Mouse (Mus musculus) cerebellum, adult 2 months (tissue): ENCODE results near the gene Ubtd2. TPM values are rescaled to one million over a fixed set of nuclear protein-coding genes. Genes with fewer than 3 reads are reported as not detected.
A peak's percentile ranks its signal among the peaks of the same experiment; 100 is the strongest.

Experiments used
- DNase-seq, 2 experiments: peaks; one replicate each; pipeline ENCODE4 v3.0.0; 2021
- H3K27ac ChIP-seq: fragments of 200-500 bp; 2 replicates; pipeline ENCODE4 v1.5.1; 2012; ENCODE audit warnings: low read length, control low read depth, inconsistent platforms; ENCODE audit not compliant: insufficient read depth
- H3K27me3 ChIP-seq: fragments of 200-500 bp; 2 replicates; pipeline ENCODE4 v1.6.1; 2012; ENCODE audit warnings: inconsistent platforms, mild to moderate bottlenecking, low read length, moderate library complexity; ENCODE audit not compliant: control insufficient read depth, insufficient read depth
- H3K4me1 ChIP-seq: fragments of 200-500 bp; 2 replicates; pipeline ENCODE4 v1.6.1; 2011; ENCODE audit warnings: low read length; ENCODE audit not compliant: control insufficient read depth, insufficient read depth
- H3K4me3 ChIP-seq: fragments of 200-500 bp; replicated peaks from 2 replicates; pipeline ENCODE3; 2011; ENCODE audit warnings: mild to moderate bottlenecking, low read depth, low read length, control low read depth; ENCODE audit not compliant: insufficient read depth
- CTCF ChIP-seq: fragments of 200-500 bp; IDR thresholded peaks from 2 replicates; pipeline ENCODE4 v1.5.1; 2011; ENCODE audit warnings: low read depth, mild to moderate bottlenecking, control low read depth, low read length, moderate library complexity, borderline replicate concordance; ENCODE audit not compliant: insufficient read depth
- POLR2A ChIP-seq: fragments of 200-500 bp; IDR thresholded peaks from 2 replicates; pipeline ENCODE4 v1.6.1; 2011; ENCODE audit warnings: low read length, control low read depth, borderline replicate concordance; ENCODE audit not compliant: insufficient read depth
- WGBS: fragments of 180-500 bp; shearing (Covaris S2); methylation state at CpG from one replicate; pipeline ENCODE4 v1.1.7; 2018; 5-methylcytosine and 5-hydroxymethylcytosine counted together
- polyA plus RNA-seq: library from polyadenylated mRNA; depleted of rRNA; stranded (reverse); fragments of >200 nt; gene quantifications from 2 replicates; pipeline ENCODE4 v1.2.3, GENCODE M21; 2012

The Ubtd2 gene
- polyA plus RNA-seq, 1 experiment: 26.4 TPM

DNA sequence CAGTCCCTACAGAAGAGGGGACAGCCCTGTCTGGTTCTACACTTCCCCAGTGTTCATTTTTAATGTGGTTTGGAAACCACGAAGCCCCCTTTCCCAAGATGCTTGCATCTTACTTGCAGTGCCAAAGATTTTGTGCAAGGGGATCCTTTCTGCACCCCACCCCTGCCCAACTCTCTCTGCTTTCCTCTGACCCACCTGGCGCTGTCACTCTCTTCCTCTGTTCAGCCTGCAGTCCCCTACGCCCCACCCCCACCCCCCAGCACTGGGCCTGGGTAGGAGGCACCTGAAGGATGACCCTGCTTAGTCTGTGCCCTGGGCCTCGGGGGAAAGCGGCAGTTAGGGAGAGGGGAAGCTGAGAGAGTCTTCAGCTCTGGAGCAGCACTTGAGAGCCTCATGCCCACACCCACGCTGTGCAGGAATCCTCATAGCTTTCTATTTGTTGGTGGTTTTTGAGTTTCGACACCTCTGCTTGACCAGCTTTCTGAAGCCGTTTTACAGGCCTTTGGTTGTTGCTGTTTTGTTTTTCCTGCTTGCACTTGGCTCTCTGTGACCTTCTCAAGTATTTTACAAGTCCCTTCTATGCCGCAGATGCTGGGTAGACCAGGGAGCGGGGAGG is 30.0 kb upstream of the Ubtd2 start:
- no peak overlapping the region for H3K27ac ChIP-seq
- no peak overlapping the region for H3K4me3 ChIP-seq
- 92% methylated on average over 10 of the region's 10 CpGs for WGBS
- no peak for DNase-seq
- no peaks in the 10 kb centered on the region for H3K27me3 ChIP-seq
- no peak for TF ChIP-seq POLR2A
- no peak for TF ChIP-seq CTCF
- peaks cover 9% of the 10 kb centered on the region for H3K4me1 ChIP-seq

DNA sequence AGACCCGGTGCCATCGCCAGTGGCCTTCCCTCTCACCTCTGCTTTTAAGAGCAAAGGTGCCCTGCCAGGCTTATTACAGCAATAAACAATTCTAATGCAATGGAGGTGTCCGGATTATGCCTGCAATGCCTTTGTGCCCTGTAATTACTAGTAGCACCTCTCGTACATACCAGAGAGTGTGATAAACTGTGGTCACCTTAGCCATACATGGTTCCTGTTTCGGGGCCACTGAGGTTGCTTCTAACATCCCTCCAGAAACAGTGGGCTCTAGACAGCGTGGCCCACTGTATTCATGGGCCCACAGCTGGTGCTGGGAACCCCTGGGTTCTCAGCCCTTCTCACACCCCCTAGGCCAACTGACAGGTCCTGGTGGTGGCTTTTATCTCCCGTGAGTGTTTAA is 27.6 kb upstream of the Ubtd2 start:
- Histone ChIP-seq H3K27ac (no peak overlapping the region), H3K4me3 (no peak overlapping the region), H3K4me1 (peaks cover 9% of the 10 kb centered on the region), H3K27me3 (no peaks in the 10 kb centered on the region)
- WGBS: 92% methylated on average over 7 of the region's 7 CpGs
- TF ChIP-seq POLR2A (no peak), CTCF (no peak)
- DNase-seq: no peak

DNA sequence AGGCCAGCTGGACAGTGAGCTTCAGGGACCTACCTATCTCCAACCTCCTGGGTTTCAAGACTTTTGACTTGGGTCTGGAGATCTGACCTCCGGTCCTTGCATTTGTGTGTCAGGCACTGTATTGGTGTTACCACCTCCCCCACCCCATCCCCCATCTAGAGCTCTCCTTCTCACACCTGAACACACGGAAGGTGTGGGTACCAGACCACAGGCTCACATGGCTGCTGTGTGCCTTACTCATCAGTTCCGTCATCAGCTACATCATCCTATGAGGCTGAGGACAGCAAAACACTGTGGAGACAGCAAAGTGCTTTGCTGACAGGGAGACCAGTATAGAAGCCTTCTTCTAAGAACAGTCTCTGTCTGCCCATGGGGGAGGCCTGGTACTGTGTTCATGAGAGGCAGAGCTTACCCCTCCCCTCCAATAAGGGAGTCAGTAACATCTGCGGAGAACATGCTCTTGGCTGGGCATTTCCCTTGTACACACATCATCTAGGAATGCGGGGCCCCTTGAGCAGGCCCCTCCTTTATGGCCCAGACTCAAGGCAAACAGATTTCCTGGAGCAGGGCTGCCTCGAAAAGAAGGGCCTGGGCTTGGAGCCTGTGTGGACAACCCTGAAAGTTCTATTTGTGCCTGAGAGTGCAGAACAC is 19.6 kb upstream of the Ubtd2 start:
- no peak for TF ChIP-seq POLR2A
- no peak for TF ChIP-seq CTCF
- Histone ChIP-seq H3K4me1 (no peaks in the 10 kb centered on the region), H3K27ac (no peak overlapping the region), H3K27me3 (no peaks in the 10 kb centered on the region), H3K4me3 (no peak overlapping the region)
- 61% methylated on average over 6 of the region's 6 CpGs for WGBS
- no peak for DNase-seq

DNA sequence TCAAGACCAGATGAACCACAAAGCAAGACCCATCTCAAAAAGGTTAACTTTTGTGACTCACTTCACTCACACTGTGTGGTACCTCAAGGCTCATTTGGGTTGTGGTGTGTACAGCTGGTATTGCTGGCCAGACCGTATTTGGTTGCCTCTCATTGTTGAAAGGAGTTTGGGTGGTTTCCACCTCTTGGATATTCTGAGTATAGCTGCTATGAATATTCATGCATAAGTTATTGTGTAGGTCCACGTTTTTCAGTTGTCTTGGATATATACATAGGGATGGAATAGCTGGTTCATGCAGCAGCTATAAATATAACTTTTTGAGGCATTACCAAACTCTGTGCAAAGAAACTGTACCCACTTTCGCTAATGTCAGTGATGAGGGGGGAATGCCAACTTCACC is 12.6 kb upstream of the Ubtd2 start:
- TF ChIP-seq POLR2A (no peak), CTCF (no peak)
- H3K4me3 ChIP-seq: no peak overlapping the region
- no peaks in the 10 kb centered on the region for H3K4me1 ChIP-seq
- no peak for DNase-seq
- H3K27me3 ChIP-seq: no peaks in the 10 kb centered on the region
- WGBS: 82% methylated on average over 3 of the region's 3 CpGs
- H3K27ac ChIP-seq: no peak overlapping the region

DNA sequence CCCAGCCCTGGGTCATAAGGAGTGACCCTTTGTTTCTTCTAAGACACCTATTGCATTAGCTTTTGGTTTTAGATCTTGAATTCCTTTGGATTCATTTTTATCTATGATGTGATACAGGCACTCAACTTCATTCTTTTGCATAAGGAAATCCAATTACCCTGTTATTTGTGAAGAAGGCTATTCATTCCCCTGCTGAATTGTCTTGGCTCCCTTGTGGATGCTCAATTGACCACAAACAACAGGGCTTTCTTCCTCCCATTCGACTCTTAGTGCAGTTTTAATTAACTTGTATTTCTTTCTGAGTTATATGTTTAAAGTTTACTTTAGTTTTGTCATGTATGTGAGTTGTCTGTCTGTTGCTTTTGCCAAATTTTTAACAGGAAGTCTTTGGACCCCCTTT is 10.9 kb upstream of the Ubtd2 start:
- Histone ChIP-seq H3K27ac (no peak overlapping the region), H3K27me3 (no peaks in the 10 kb centered on the region), H3K4me3 (no peak overlapping the region), H3K4me1 (no peaks in the 10 kb centered on the region)
- WGBS: 2% methylated on average over 1 of the region's 1 CpGs
- DNase-seq: no peak
- TF ChIP-seq POLR2A (no peak), CTCF (no peak)

DNA sequence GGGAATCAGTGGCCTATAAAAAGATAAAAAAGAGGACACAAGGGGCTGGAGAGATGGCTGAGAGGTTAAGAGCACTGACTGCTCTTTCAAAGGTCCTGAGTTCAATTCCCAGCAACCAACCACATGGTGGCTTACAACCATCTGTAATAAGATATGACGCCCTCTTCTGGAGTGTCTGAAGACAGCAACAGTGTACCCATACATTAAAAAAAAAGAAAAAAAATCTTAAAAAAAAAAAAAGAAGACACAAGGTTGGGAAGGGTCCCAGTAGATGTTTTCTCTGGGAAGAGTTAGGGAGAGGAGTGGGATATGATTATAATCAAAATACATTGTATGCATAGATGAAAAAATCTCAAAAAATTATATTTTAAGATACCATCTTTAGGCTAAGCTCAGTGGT is 10.0 kb upstream of the Ubtd2 start:
- DNase-seq: no peak
- Histone ChIP-seq H3K27ac (no peak overlapping the region), H3K4me1 (no peaks in the 10 kb centered on the region), H3K27me3 (no peaks in the 10 kb centered on the region), H3K4me3 (no peak overlapping the region)
- no peak for TF ChIP-seq CTCF
- TF ChIP-seq POLR2A: no peak
- WGBS: 84% methylated on average over 1 of the region's 1 CpGs

DNA sequence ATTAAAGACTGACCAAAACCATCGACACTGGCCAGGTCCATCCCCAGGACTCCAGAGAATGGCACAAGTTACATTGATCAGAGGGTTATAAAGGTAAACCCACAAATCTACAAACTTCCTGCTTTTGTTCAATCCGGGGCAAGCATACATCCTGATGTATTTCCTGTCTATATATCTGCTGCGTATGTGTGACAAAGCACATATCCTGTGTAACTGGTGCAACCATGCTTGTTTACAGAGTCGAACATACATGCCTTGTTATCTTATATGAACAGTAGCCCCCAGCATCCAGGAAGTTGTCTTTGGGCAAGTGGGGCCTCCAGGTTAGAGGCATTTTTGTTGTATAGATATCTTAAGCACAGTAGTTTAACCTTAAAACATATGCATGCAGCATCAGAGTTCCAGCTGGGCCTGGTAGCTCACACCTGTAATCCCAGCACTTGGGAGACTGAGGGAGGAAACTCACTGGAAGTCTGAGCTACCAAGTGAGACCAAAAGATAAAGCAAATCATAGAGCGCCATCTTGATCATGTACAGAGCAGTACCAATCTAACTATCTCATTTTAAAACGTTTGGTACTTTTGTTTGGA is 9.4 kb upstream of the Ubtd2 start:
- no peak for TF ChIP-seq POLR2A
- no peak for TF ChIP-seq CTCF
- no peaks in the 10 kb centered on the region for H3K27me3 ChIP-seq
- H3K27ac ChIP-seq: no peak overlapping the region
- H3K4me3 ChIP-seq: no peak overlapping the region
- H3K4me1 ChIP-seq: 0 out of 2 replicates have a peak, but pooled peaks cover 3% of the 10 kb centered on the region
- no peak for DNase-seq
- WGBS: 83% methylated on average over 6 of the region's 6 CpGs

DNA sequence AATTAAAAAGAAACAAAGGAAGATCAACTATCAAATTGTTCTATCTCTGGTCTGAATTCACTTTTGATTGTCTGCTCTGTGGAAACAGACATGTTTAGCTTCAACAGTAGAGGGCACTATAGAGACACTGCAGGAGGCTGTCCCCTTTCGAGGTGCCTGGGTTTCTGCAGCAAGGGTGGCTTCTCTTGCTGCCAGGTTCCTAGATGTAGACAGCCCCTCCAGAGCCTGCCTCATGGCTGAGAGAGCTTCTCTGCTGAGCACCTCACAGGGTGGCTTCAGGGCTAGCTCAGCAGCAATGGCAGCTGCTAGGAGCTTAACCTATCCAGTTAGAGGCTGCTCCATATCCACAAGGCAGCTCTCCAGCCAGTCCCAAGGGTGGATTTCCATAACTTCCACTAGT is 5.0 kb upstream of the Ubtd2 start:
- WGBS: 0% methylated on average over 1 of the region's 1 CpGs
- TF ChIP-seq CTCF: peak; percentile 85
- TF ChIP-seq POLR2A: no peak
- H3K27ac ChIP-seq: no peak overlapping the region

More for the DNA sequence above, 5.0 kb upstream of the Ubtd2 start:
- H3K4me3 ChIP-seq: no peak overlapping the region
- H3K4me1 ChIP-seq: peaks cover 3% of the 10 kb centered on the region; the same call in 1 of the 2 replicates
- H3K27me3 ChIP-seq: no peaks in the 10 kb centered on the region
- DNase-seq: peak; percentile 67 to 79
